Mouse (Mus musculus) frontal cortex, adult (tissue): ENCODE measurements at regions not wholly inside any gene's neighbourhood (a gene's known extent, or its start where the extent isn't known, plus 50 kb on each side); places are given as distances from the start of the nearest gene placed in this dataset.

Source experiments
- ATAC-seq: cut with Nextera tagmentation; 2 replicates; pipeline ENCODE4 v1.9.2; 2017; ENCODE audit warnings: mild to moderate bottlenecking, moderate library complexity, mixed read lengths; ENCODE audit not compliant: low TSS enrichment

GRCm38 (mm10) chr3:123754011-123754610 is 63.5 kb upstream of the Ndst3 start:
- ATAC-seq, result peak; percentile 95

DNA sequence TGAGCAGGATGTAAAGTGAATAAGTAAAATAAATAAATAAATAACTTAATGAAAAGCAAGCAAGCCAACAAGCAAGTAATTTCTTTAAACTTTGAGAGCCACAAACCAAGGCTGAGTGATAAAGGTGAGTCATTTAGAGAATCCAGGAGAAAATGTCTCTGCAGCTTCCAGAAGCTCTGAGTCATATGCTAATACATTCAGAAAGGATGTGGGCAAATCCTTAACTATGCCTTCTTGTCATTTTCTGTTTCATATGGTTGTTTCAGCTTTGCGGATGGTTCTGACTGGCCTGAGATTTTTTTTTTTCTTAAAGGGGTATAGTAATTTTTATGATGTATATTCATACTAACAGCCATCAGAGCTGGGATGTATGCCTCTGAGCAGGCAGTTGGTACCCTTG is 64.3 kb upstream of the Ndst3 start:
- ATAC-seq, result peak; percentile 93

GRCm38 (mm10) chr3:123765911-123766556 is 75.4 kb upstream of the Ndst3 start:
- peak; percentile 29; the same call in 1 of the 2 replicates for ATAC-seq

DNA sequence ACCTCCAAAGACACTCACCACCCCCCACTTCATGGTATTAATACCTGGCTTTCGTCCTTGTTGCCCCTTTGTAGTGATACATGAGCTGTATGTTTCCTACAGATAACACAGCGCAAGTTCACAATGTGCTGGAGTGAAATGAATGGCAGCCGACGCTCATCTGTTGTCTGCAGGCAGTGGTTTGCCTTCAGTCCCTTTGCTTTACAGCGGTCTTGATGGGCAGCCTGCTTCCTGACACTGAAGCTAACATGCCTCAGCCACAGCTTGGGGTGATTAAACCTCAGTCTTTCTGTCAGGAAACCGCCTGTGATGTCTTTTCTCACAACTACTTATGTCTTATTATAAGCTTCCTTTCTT is 75.9 kb upstream of the Ndst3 start:
- ATAC-seq, result peak; percentile 35

DNA sequence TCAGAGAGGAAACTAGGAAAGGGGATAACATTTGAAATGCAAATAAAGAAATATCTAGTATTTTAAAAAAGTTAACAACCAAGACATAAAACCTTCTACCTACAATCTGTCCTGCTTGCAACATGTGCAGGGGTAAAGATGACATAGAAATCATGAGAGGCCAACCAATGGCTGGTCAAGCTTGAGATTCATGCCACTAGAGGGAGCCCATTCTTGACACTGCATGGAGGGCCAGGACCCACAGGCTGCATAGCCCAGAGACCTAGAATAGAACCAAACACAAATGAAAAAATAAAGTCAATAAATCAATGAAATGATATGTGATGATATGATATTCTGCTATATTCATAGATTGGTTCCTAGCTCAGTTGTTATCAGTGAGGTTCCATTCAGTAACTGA is 89.9 kb upstream of the Ndst3 start:
- no peak for ATAC-seq

DNA sequence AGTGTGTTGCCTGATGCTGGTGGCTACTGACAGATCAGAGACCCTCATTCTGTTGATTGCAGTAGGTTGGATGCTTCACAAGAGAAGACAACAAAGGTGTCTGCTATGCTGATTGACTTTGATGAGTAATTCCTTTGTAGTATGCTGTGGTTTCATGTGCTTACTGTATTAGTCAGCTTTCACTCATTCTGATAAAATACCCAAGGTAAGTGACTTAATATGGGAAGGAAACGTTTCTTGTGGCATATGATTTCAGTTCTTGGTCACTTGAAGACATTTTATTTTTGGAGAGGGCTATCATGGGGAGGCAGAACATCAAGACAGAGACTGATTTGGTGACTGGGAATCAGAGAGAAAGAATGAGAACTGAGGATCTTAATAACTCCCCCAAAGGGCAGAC is 90.9 kb upstream of the Ndst3 start:
- no peak for ATAC-seq

- no peak for ATAC-seq
Observed at GRCm38 (mm10) chr3:123784127-123784526, 93.5 kb upstream of the Ndst3 start.

DNA sequence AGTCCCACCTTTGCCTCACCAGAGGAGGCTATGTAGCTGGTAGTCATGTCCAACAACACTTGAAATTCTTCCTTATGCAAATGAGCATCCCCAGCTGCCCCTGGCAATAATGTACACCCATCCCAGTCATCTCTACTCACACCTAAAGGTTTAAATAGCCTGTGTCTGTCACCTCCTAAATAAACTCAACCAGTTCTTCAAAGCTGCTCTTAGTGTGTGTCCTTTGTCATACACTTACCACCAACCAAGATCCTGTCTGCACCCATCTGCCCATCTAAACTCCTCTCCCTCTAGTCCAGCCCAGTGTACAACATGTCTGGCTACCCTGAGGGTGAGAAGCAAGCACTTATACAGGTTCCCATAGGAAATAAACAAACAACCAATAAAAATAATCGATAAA is 103.4 kb upstream of the Ndst3 start:
- no peak for ATAC-seq

DNA sequence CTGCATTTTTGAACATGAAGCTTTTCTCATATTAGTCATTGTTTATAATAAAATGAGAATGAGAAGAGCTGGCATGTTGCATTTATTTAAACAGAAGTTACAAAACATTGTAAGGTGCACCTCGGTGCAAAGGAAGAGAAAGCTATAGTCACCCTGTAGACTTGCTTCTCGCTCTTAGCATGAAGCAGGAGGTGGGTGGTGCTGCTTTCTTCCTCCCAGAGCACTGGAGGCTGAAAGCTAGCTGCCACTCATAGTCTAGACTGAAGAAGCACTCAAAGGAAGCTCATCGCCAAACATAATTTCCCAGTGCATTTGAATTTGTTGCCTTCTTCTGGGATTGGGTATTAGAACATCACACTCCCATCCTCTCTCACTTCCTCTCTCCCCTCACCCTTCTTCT is 114.7 kb upstream of the Ndst3 start:
- peak; percentile 96 for ATAC-seq

DNA sequence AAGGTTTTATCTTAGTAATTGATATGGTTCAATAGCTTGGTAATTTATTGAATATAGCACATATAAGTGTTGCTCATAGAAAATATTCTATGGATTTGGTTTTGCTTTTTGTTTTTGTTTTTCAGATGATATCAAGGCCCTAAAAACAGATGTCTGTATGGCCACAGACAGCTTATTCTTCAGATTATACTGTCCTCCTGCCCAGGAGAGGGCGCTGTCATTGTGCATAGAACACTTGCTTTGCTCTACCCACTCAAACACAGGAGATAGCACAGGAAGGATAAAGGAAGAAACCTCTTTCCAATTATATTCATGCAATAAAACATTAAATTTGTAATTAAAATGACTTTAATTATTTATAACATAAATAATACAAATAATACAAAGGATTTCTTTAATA is 115.4 kb upstream of the Ndst3 start:
- no peak for ATAC-seq

- ATAC-seq, result peak; percentile 69
Observed at GRCm38 (mm10) chr3:123806546-123806945, 115.9 kb upstream of the Ndst3 start.

DNA sequence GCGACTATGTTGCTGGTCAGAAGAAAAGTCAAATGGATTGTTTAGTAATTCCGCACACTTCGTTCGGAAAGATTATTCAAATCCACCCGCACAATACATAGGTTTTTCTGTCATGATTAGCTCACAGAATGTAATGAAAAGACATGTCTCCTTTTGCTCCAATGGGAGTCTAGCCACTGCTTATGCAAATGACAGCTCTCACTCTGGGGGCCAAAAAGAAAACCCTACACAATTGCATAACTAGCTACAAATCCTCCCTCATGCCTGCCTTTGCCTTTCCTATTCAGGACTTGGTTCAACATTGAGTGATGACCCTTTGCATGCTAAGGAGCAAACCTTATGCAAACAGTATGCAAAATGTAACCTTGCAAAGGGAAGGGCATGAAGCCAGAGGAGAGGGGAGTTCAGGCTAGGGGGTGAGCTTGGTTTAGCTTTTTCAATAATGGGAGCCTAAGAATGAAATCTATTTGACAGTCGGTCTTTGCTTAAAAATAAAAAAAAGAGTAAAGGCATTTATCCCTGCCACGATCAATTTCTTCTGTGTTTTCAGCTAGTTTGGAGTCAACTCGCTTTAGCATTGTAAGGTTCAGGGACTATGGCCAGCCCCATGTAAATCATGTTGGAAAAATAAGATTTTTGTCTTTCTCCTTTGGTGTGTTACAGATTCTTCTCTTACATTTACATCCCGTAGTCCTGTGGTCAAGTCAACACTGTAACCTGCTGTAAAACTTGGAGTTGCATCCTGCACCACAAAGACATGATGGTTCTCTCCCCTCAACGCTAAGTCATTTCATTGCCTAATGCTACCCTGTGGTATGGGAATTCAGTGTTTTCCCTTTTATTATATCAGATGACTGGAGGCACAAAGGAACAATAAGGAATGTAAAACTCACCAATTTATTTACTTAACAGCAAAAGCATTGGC is 119.6 kb upstream of the Ndst3 start:
- no peak for ATAC-seq

- no peak for ATAC-seq
Observed at GRCm38 (mm10) chr3:123810943-123811499, 120.4 kb upstream of the Ndst3 start.

- ATAC-seq, result no peak
Observed at GRCm38 (mm10) chr3:123828790-123829189, 138.1 kb upstream of the Ndst3 start.

DNA sequence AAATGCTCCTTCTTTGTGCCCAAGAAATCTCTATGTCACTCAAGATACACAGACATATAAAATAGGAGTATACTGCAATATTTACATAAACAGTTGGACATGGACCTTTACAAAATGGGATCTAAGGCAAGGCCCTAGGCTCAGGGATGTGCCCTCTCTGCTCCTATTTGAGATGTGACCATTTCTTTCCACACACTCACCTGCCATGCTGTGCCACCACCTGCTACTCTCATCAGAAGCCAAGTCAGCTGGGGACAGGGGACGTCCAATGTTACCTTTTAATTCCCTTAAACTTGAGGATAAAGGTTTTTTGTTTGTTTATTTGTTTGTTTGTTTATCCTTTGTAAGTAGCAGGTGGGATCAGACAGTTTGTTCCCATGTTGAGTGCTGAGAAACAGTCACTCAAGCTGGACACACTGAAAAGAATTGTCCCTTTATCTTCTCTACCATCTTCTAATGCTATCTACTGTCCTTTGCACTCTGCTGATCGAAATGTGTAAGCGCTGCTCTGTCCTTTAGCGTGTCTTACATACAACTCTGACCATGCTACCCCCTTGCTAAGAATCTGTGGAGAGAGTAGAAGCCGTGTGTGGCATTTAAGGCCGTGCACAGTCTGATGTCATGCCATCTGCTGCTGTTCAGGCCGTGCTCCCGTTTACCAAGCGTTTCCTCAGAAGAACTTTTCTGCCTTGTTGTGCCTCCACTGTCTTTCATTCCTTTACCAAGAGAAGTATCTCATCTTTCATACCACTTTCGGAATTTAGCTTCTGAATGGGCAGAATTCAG is 147.9 kb upstream of the Ndst3 start:
- ATAC-seq, result no peak

- no peak for ATAC-seq
Observed at GRCm38 (mm10) chr3:123846554-123846953, 155.9 kb upstream of the Ndst3 start.

GRCm38 (mm10) chr3:123848663-123849062 is 158.0 kb upstream of the Ndst3 start:
- ATAC-seq, result no peak

GRCm38 (mm10) chr3:123852889-123853288 is 162.2 kb upstream of the Ndst3 start:
- no peak for ATAC-seq

DNA sequence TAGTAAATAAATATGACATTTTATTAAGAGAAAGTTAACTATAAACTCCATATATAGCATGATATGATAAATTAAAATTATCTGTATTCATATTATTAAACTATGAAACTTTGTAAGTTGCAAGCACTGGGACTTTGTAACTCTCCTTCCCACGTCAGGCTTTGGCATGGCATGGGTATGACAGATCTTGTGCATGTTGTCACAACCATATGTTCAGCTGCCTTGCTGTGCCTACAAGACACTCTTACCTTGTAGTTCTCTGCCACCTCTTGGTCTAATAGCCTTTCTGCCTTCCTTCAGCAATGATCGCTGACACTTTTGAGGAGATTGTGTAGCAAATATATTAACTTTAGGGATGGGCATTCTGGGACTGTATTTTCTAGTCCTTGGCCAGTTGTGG is 183.1 kb upstream of the Ndst3 start:
- no peak for ATAC-seq

DNA sequence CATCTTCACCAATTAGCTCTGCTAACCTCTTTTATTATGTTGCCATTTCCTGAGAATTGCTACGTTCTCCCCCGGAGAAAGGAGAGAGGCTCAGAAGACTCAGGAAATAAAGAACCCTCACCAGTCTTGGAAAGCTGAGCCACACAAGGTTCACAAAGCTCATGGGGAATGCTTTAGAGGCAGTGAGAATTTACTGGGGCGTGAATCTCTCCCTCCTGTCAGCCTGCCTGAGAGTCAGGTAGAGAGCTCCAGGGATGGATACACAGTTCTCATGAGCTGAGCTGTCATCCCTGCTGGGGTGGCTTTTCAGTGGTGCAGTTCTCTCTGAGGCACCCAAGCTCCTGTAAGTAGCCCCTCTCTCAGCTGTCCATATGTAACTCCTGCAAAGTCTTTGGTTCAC is 203.0 kb upstream of the Ndst3 start:
- no peak for ATAC-seq

DNA sequence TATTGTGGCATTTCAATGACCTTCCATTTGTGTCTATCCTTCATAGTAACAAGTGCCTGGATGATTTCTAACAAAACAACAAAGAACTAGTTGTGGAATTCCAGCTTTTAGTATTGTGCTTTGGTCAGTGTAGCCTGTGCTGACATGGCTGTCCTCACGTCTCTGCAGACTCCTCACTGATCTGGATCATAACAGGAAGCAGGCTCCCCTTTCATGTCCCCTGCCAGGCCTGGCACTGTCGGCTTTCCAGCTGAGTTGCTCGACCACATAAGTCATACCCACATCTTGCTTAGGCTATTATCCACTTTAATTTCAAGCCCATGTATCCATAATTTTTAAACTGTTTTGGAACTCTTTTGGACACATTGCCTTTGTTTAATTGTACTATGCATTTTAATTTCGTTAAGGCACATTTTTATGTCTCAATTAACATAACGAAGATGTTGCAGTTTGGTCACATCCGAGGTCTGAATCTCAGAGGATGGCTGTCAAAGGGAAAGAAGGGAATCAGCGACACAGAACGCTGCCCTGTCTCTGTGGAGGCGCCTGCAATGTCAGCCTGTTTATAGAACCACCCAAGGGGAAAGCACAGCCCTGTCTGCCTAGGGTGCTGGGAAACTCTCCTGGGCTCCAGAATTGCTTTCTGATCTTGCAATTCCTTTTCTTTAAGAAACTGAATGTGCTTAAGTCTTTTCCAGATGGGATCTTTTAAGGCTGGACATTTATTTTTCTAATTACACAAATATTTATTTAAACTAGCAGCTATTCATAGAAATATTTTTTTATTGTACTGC is 215.5 kb upstream of the Ndst3 start:
- ATAC-seq, result 0 out of 2 replicates have a peak, but pooled peaks have one; percentile 38
